Mouse (Mus musculus) bone marrow, adult 2 months (tissue): ENCODE data around the gene Erc2.

Experiments used
- CTCF ChIP-seq: fragments of 200-500 bp; IDR thresholded peaks from 2 replicates; pipeline ENCODE4 v1.5.1; 2011; ENCODE audit warnings: low read length, control low read depth; ENCODE audit not compliant: control insufficient read depth, insufficient read depth
- POLR2A ChIP-seq: fragments of 200-500 bp; IDR thresholded peaks from 2 replicates; pipeline ENCODE4 v1.6.1; 2011; ENCODE audit warnings: low read depth, mild to moderate bottlenecking, control low read depth, low read length, borderline replicate concordance; ENCODE audit not compliant: control insufficient read depth

GRCm38 (mm10) chr14:27658616-27659015 lies 36.4 kb downstream of the Erc2 start:
- TF ChIP-seq CTCF: no peak
- TF ChIP-seq POLR2A: no peak
